Mouse (Mus musculus) testis, adult 2 months (tissue): ENCODE data around the gene Tmem35b. TPM values are rescaled to one million over a fixed set of nuclear protein-coding genes. Genes with fewer than 3 reads are reported as not detected.

ENCODE experiments used
- H3K27ac ChIP-seq: fragments of 200-500 bp; 2 replicates; pipeline ENCODE4 v1.5.1; 2012; ENCODE audit warnings: low read depth, low read length; ENCODE audit not compliant: control insufficient read depth, insufficient read depth
- H3K27me3 ChIP-seq: fragments of 200-500 bp; 2 replicates; pipeline ENCODE4 v1.6.1; 2012; ENCODE audit warnings: mild to moderate bottlenecking, low read length, moderate library complexity; ENCODE audit not compliant: control insufficient read depth, insufficient read depth
- H3K36me3 ChIP-seq: fragments of 200-500 bp; 2 replicates; pipeline ENCODE4 v1.6.1; 2012; ENCODE audit warnings: mild to moderate bottlenecking, low read length; ENCODE audit not compliant: control insufficient read depth, insufficient read depth
- H3K4me1 ChIP-seq: fragments of 200-500 bp; 2 replicates; pipeline ENCODE4 v1.6.1; 2012; ENCODE audit warnings: low read length; ENCODE audit not compliant: control insufficient read depth, insufficient read depth
- H3K4me3 ChIP-seq: fragments of 200-500 bp; 2 replicates; pipeline ENCODE4 v1.5.1; 2012; ENCODE audit warnings: low read depth, mild to moderate bottlenecking, low read length, moderate library complexity, mixed read lengths; ENCODE audit not compliant: control insufficient read depth
- CTCF ChIP-seq: fragments of 200-500 bp; IDR thresholded peaks from 2 replicates; pipeline ENCODE4 v1.5.1; 2012; ENCODE audit warnings: low read depth, mild to moderate bottlenecking, inconsistent platforms, low read length, moderate library complexity; ENCODE audit not compliant: control insufficient read depth, insufficient read depth, insufficient replicate concordance
- POLR2A ChIP-seq: fragments of 200-500 bp; IDR thresholded peaks from 2 replicates; pipeline ENCODE4 v1.6.1; 2012; ENCODE audit warnings: low read depth, mild to moderate bottlenecking, inconsistent platforms, low read length, moderate library complexity; ENCODE audit not compliant: control insufficient read depth
- polyA plus RNA-seq: library from polyadenylated mRNA; depleted of rRNA; stranded (reverse); fragments of >200 nt; gene quantifications from 2 replicates; pipeline ENCODE4 v1.2.3, GENCODE M21; 2012

The Tmem35b gene
- polyA plus RNA-seq, 1 experiment: 17.3 TPM

DNA sequence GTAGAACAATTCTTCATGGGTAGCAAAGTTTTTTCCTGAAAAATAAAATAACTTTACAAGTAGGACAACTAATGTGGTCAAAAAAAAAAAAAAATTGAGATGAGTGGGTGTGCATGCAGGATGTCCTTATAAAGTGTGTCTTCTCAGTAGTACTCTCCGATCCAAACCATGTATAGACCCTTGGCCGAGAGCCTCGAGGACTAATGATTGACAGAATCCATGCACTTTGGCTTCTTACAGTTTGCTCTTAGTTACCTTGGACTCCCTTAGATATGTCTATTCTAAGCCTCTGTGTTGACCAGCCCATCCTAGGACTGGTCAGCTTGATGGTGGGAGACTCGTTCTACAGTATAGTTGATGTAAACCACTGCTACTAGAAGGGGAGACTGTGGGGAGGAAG lies 15.9 kb upstream of the Tmem35b start:
- Histone ChIP-seq H3K27ac (no peak overlapping the region), H3K4me1 (no peaks in the 10 kb centered on the region), H3K4me3 (no peak overlapping the region), H3K36me3 (peaks cover 2% of the 10 kb centered on the region; the same call in 1 of the 2 replicates), H3K27me3 (no peaks in the 10 kb centered on the region)
- TF ChIP-seq POLR2A: no peak
- no peak for TF ChIP-seq CTCF

DNA sequence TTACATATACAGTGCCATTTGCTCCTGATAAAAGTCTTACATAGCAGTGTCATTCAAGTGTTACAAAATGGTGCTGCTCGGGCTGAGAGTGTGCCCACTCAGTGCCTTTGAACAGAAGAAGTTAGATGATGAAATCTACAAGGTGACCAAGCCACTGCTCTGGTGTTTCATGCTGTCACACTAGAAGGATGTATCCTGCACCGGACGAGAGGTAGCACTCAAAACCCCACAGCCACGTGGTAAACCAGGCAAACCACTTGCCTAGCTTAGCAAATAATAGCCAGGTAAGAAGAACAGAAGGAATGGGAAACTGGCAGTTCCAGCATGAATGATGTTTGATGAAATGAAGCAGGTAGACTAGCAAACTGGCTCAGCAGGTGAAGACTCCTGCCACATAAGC lies 12.9 kb upstream of the Tmem35b start:
- TF ChIP-seq CTCF: no peak
- no peak for TF ChIP-seq POLR2A
- Histone ChIP-seq H3K27ac (no peak overlapping the region), H3K4me3 (no peak overlapping the region), H3K36me3 (peaks cover 2% of the 10 kb centered on the region; the same call in 1 of the 2 replicates), H3K4me1 (no peaks in the 10 kb centered on the region), H3K27me3 (no peaks in the 10 kb centered on the region)

DNA sequence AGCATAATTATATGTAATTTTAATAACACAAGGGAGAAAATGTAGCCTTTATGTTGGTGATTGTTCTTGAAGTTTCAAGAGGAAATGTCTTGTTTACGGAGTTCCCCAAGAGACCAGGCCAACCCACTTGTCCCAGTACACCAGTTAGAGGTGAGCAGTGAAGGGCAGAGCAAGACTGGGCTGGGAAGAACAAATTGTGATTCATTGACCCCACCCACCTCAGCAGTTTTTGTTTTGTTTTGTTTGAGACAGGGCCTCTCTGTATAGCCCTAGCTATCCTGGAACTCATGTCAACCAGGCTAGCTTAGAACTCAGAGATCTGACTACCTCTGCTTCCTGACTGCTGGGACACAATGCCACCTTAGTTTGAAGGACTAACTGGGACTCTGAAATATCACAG lies 840 bp downstream of the Tmem35b start:
- Histone ChIP-seq H3K4me3 (no peak overlapping the region), H3K27ac (no peak overlapping the region), H3K27me3 (no peaks in the 10 kb centered on the region), H3K36me3 (no peaks in the 10 kb centered on the region), H3K4me1 (peaks cover 5% of the 10 kb centered on the region)
- no peak for TF ChIP-seq POLR2A
- TF ChIP-seq CTCF: no peak

DNA sequence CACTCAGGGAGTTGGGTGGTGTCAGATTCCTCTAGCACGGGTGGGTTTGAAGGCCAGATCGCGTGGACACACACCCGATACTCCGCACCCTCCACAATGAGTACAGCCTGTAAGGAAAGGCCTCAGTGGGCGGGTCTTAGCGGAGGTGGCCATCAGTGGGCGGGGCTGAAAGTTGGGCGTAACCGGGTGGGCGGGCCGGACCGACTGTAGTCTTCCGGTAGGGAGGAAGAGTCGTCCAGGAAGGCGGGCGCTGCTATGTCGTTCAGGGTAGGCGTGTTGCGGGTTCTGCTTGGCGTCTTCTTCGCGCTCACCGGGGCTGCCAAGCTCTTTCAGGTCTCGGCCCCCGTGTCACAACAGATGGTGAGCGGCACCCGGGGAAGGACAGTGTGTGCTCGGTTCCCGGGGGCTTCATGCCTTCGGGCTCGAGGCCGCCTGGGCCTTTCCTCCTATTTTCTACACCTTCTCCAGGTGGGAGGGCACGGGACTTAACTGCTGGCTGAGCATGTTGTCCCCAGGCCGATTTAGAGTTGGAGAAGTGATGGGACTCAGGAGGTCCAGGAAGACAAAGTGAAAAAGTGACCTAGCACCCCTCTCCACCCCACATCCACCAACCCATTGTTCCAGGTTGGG lies 2.5 kb downstream of the Tmem35b start:
- TF ChIP-seq POLR2A (peak; percentile 64), CTCF (no peak)
- Histone ChIP-seq H3K27me3 (no peaks in the 10 kb centered on the region), H3K4me3 (peak overlapping the region; percentile 86), H3K27ac (no peak overlapping the region), H3K4me1 (peaks cover 5% of the 10 kb centered on the region), H3K36me3 (no peaks in the 10 kb centered on the region)

DNA sequence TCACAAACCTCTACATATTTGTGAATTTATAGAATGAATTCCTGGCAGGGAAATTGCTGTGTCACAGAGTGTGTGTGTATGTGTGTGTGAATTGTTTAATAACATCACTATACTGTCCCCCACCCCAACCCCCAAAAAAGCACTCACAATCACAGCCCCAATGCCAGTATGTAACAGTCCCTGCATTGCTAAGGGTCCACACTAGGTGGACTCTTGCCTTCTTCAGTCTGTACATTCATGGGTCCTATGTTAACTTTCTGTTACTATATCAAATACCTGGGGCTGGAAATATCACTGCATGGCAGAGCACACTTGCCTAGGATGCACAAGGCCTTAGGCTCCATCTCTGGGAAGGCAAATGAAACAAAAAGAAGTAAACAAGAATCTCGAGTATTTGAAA lies 11.2 kb downstream of the Tmem35b start:
- H3K4me3 ChIP-seq: no peak overlapping the region
- no peak for TF ChIP-seq CTCF
- TF ChIP-seq POLR2A: no peak
- H3K4me1 ChIP-seq: no peaks in the 10 kb centered on the region
- H3K27me3 ChIP-seq: no peaks in the 10 kb centered on the region
- no peak overlapping the region for H3K27ac ChIP-seq
- no peaks in the 10 kb centered on the region for H3K36me3 ChIP-seq

DNA sequence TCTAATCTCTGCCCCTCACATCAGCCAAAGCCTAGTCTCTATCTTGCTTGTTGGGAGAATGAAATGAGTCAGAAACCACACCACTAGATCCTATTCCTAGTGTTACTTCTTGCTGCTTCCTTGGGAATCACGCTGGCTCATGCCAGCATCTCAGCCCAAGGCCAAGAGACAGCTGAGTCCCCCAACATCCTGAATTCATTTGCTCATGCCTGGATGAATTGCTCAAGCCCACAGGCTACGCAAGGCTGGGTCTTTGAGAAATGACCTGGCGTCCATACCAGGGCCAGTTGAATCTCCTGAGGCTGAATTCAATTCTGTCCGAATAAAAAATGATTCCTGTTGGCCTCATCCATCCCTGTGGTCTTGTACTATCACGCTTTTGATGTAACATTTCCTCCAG lies 14.1 kb downstream of the Tmem35b start:
- no peak for TF ChIP-seq POLR2A
- no peak for TF ChIP-seq CTCF
- Histone ChIP-seq H3K27ac (no peak overlapping the region), H3K4me1 (no peaks in the 10 kb centered on the region), H3K4me3 (no peak overlapping the region), H3K27me3 (no peaks in the 10 kb centered on the region), H3K36me3 (no peaks in the 10 kb centered on the region)

DNA sequence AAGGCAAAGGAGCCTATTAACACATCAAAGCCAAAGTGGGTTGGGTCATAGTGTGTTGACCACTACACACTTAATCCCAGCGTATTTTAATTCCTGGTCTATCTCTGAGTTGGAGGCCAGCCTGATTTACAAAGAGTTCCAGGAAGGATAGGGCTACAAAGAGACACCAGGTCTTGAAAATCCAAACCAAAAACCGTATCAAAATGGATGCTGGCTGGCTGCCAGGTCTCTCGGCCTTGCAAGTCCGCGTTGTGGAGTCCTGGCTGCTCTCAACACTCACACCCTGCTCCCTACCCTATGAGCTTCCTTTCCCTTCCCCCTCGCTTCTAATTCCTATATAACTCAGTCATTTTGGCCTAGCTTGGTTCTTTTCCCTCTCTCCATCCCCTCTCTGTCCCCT lies 15.0 kb downstream of the Tmem35b start:
- H3K27ac ChIP-seq: no peak overlapping the region
- TF ChIP-seq CTCF: no peak
- no peak for TF ChIP-seq POLR2A
- H3K4me1 ChIP-seq: no peaks in the 10 kb centered on the region

More for the DNA sequence above, 15.0 kb downstream of the Tmem35b start:
- Histone ChIP-seq H3K27me3 (no peaks in the 10 kb centered on the region), H3K36me3 (no peaks in the 10 kb centered on the region), H3K4me3 (no peak overlapping the region)
